Mouse (Mus musculus) c-Kit-negative CD71-positive TER-119-positive erythroid progenitor cells, embryonic 14.5 days (primary cell): ENCODE measurements around the gene Dppa4.
"Not testable (repeated sequence)": the region's sequence is repeated elsewhere in the genome, so short reads cannot be mapped to it uniquely, and the experiment has no call there.

Source experiments
- DNase-seq: peaks from one replicate; pipeline ENCODE4 v3.0.0-alpha.2; 2013; ENCODE audit warnings: low read depth, low spot score

The Dppa4 gene

DNA sequence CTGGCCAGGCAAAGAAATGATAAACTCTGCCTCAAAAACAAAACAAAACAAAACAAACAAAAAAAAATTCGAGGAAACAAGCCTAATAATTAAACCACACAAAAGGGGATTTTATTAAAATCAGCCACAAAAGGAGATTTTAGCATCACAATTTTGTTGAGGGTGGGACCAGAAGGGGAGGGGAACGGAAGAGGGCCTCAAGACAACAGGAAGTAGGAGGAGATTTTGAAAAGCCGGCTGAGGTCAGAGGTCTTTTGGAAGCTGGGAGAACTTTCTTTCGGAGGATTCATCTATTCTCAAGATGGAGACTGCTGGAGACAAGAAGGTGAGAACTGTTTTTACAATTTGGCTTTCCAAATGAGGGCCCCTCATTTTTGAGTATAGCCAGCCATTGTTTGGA is at the start of gene Dppa4:
Gene Dppa4 (plus strand): TSS at position 217 of the 400 bp plus-strand sequence.
- no peak for DNase-seq

DNA sequence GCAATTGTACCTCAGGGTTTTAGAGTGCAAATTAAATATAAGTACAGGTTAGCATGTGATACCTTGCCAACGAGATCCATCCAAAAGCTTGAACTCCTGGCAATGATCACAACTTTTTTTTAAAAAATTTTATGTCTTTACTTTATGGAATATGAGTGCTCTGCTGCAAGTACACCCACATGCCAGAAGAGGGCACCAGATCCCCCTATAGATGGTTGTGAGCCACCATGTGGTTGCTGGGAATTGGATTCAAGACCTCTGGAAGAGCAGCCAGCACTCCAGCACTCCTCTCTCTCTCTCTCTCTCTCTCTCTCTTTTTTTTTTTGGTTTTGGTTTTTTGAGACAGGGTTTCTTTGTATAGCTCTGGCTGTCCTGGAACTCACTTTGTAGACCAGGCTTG is 48.5 kb upstream of the Dppa4 start:
- DNase-seq, result no peak

DNA sequence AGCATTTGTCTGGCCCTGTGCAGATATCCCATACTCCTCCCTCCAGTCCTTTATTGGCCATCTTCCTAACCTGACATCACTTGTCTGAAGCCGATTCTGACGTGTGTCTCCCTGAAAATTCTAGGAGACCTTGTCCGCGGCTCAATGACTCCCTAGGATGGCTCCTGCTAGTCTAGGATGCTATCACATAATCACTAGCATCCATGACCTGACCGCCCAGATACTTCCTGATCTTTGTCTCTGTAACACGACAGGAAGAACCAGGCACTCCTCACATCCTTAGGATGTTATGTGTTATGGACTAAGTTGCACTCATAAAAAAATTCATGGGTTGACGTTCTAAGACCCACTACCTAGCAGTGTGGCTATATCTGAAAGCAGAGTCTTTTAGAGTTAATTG is 45.9 kb upstream of the Dppa4 start:
- no peak for DNase-seq

DNA sequence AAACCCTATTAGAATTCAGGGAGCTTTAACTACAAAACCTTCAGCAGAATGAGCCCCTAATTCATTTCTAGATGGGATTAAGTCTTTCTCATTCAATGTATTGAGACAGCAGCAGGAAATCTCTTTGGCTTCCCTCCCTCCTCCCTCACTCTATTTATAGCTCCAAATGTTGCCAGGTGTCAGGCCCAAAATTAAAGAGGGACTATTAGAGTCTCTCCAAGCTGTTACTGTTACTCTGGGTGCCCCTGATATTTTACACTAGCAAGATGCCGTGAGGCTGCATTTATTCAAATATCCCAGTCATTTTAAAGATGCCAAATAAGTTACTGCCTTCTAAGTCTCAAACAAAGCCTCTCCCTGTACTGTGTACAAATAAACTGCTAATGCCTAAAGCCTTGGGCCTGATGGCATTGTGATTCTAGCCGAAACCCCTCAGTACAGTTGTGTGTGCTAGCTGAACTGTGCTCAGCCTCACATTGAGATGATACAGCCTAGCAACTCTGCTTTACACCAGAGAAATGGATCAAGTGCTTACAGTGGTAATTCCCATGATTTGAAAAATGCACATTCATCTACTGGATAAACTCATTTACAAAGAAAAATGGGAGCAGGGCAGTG is 36.4 kb upstream of the Dppa4 start:
- DNase-seq, result no peak

DNA sequence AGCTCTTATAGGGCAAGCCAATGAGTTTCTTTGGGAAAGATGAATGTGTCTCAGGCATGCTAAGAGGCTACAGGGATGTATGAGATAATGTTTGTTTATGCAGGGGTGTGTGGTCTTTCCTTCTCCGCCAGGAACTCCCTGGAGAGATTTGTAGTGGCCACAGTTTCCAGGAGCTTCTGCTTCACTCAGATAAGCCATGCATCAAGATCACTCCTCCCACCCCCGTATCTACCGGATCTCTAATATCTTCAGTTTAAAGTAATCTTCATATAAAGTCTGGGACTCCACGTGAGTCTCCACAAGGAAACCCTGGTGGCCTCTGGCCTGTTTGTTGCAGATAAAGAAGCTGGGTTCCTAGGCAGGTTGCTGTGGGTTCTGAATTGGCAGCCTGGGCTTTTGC is 30.7 kb upstream of the Dppa4 start:
- DNase-seq, result peak; percentile 50

DNA sequence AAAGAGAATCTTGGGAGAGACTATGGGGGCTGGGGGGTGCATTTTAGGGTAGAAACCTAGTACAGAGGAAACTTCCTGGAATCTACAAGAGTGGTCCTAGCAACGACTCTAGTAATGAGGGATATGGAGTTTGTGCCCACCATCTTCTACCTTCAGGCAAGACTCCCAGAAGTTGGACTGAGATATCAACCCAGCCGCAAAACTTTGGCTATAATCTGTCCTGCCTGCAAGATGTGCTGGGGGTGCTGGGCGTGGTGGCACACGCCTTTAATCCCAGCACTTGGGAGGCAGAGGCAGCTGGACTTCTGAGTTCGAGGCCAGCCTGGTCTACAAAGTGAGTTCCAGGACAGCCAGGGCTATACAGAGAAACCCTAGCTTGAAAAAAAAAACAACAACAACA is 28.9 kb upstream of the Dppa4 start:
- DNase-seq, result no peak

DNA sequence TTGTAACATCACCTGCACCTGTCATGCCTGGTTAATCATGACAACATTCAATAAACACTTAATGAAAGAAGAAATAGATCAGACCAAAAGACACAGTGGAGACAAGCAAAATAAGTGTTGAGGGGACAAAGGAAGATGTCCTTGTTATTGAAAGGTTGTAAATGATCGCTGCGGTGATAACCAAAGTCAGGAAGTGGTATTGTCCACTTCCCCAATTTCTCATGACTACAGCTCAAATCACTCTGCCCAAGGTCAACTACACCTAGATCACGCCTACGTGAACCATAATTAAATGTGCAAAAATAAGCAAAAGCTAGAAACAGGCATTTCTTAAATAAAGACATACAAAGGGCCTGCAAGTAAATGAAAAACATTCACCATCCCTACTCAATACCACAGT is 24.0 kb upstream of the Dppa4 start:
- DNase-seq, result no peak

DNA sequence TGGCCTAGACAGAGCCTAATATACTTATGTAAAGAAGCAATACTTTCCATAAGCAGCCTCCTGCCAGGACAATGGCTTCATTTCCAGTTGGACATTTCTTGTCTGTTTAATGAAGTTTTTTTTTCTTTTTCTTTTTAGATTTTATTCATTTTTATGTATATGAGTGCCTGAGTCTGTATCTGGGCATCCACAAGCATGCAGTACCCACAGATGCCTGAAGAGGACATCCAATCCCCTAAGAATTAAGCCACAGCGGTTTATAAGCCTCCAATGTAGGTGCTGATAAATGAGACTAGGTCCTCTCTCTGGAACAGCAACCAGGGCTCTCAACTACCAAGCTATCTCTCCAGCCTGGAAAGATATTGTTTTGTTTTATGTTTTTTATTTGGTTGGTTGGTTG is 20.6 kb upstream of the Dppa4 start:
- no peak for DNase-seq

DNA sequence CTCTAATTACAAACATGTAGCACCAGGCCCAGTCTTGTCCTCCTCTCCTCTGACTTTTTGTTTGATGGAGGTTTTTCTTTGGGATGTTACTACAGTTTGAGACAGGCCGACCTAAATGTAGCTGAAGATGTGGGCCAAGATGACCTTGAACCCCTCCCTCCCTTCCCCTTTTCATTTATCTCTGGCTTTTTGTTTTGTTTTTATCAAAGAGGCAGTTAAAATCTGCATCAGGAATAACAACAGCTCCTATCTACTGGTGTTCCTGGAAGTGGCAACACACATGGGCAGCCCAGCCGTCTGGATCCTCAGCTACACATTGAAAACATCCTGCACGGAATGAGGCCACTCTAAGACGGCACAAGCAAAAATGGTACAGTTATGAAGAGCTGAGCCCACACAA is 17.7 kb upstream of the Dppa4 start:
- no peak for DNase-seq

DNA sequence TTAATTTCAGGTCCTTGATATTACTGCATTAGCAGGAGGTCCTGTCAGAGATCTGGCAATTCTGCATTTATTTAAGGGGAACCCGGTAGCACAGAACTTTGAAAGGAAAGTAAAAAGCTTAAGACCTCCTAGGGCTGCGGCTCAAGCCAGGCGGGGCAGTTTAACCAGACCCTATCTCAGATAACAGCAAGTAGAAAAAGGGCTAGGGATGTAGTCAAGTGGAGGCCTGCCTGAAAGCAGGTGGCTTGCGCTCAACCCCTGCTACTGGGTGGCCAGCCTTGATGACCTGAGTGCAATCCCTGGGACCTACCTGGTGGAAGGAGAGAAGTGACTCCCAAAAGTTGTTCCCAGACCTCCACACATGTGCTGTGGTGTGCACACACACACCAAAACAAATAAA is 6.6 kb upstream of the Dppa4 start:
- no peak for DNase-seq

DNA sequence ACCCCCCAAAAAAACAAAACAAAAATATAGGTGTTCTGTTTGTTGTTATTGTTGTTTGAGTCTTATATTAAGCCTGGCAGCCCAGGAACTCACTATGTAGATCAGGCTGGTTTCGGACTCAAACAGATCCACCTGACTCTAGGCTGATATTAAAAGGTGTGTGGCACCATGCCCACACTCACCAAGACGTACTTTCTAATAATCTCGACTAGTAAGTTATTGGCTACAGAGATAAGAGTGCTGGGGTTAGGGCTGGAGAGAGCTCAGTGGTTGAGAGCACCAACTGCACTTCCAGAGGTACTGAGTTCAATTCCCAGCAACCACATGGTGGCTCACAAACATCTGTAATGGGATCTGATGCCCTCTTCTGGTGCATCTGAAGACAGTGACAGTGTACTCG is 2.6 kb upstream of the Dppa4 start:
- DNase-seq, result no peak

DNA sequence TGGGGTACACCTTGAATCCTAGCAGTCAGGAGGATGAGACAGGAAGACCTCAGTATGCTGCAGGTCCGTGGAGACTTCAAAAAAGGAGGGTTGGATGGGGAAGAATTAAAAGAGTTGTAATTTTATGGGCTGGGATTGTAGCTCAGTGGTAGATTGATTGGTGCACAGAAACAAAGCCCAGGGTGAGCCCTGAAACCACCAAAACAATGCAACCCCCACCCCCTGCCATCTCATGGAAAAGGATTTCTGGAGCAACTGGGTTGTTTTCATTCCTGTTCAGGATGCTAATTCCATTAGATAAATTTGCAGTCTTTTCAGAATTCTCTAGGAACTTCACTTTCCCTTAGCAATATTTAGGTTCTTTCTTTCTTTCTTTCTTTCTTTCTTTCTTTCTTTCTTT is 732 bp upstream of the Dppa4 start:
- no peak for DNase-seq

DNA sequence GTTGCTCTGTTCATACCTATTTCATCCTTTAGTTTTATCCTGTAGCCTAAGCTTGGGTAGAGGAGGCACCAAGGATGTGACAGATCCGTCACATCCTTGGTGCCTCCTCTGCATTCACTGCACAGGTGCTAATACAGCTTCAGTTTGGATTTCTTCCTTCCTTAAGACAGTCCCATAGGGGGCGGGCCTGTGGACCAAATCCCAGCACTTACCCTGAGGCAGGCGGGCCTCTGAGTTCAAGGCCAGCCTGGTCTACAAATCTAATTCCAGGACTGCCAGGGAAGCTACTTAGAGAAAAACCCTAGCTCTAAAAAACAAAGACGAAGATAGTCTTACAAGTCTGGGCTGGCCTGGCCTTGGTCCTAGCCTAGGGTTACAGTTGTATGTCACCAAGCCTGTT is 2.0 kb downstream of the Dppa4 start:
- DNase-seq, result no peak

DNA sequence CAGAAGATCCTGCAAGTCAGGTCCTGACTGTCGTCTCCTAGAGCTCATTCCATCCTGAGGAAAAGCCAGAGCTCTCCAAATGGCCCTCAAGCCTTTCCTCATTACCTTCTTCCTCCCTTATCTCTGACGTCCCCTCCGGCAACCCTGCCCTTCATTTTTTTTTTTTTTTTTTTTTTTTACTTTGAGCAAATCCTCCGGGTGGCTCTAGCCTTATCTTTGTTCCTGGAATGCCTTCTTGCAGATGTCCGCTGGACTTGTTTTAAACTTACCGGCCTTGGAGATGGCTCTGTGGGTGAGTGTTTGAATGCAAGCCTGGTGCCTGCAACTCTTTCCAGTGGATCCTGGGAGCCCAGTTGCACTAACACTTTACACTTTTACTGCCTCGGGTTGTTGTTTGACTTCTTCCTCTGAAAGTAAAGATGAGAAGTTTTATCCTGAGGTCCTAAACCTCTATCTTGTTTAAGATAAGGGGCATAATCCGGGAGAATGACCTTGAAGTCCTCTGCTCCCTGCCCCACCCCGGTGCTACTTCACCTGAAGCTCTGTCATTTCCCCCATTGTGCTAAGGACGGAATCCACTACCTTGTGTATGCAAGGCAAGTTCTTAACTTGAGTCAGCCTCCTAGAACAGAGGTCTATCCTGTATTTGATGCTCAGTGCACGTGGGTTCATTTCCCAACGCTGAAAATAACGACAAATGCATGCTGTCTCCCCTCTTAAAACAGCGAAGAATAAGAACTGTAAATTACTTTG is 14.0 kb downstream of the Dppa4 start:
- no peak for DNase-seq

DNA sequence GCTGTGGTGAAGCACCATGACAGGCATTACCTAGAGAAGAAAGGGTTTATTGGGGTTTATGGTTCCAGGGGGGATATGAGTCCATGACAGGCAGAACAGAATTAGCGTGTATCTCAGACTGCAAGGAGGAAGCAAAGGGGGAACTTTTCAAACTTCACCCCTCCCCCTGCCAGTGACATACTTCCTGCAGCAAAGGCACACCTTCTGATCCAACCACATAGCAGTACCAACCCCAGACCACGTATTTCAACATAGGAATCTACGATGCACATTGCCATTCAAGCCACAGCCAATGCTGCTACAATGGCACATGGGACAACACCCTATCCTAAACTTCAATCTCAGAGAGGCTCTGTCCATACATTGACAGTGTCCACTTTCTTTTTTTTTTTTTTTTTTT is 16.4 kb downstream of the Dppa4 start:
- DNase-seq, result no peak

DNA sequence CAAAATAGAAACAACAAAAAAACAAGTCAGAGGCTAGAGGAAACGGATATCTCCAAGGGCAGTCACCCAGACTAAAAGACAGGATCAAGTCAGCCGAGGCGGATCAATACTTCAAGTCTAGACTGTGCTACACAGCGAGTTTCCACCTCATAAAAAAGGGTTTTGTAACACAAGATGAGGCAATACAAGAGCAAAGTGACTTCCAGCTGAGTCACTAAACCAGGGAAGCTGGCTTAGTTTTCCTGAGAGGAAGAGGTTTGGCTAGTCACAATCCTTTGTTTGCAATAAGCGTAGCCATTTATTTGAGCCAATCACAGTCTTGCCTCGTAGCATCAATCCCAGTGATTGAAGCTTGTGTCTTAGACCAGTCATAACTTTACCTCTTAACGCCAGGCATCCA is 20.0 kb downstream of the Dppa4 start, which contains the start of gene Dppa2:
Gene Dppa2 (plus strand): TSS at position 400 of the 400 bp plus-strand sequence.
- no peak for DNase-seq

DNA sequence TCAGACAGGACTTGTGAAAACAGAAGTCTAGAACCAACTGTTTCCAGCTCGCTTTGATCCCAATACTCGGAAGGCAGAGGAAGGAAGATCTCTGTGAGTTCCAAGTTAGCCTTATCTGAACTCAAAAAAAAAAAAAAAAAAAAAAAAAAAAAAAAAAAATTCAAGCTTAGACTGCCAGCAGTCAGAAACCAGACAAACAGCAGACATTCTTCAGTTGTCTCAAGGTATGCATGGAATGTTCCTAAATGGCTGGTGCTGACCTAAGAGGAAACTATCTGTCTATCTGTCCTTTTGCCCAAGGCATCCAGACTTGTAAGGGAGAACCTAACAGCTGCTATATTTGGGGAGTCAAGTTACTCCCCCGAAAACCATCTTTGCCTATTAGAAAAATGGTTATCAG is 20.4 kb downstream of the Dppa4 start:
- no peak for DNase-seq

DNA sequence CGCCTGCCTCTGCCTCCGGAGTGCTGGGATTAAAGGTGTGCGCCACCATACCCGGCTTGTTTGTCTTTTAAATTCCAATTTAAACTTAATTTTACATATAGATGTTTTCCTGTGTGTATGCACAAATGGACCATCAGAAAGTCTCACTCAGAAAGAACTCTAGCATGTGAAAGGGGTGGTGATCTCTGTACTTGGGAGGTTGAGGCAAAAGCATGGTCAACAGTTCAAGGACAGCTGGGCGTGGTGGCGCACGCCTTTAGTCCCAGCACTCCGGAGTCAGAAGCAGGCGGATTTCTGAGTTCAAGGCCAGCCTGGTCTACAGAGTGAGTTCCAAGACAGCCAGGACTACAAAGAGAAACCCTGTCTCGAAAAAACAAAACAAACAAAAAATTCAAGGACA is 25.4 kb downstream of the Dppa4 start:
- not testable (repeated sequence) for DNase-seq

DNA sequence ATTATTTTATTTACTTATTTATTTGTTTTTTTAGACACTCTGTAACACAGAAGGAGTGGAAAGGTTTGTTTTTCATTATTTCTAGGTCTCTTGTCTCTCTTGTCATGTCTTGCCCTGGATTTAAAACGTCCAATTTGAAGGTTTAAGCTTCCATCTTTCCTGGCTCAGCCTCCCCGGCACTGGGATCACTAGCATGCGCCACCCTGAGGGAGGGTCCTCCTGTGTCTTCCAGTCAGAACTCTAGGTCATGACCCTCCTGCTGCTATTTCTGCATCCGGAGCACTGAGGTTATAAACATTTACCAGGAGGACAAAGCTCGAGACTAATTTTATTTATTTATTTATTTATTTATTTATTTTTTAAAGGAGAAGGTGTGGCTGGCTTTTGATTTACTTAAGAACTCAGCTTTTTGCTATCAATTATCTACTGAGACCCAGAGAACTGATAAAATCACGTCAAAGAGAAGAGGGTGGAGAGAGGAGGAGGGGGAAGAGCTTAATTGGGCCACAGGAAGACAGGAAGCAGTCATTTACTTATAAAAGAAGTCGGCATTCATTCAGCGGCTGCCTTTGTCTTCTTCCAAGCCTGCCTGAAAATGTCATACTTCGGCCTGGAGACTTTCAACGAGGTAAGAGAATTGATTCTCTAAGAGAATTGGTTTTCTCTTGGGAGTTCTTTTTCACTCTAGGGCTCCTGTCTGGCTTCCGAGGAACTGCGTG is 26.5 kb downstream of the Dppa4 start:
- no peak for DNase-seq

DNA sequence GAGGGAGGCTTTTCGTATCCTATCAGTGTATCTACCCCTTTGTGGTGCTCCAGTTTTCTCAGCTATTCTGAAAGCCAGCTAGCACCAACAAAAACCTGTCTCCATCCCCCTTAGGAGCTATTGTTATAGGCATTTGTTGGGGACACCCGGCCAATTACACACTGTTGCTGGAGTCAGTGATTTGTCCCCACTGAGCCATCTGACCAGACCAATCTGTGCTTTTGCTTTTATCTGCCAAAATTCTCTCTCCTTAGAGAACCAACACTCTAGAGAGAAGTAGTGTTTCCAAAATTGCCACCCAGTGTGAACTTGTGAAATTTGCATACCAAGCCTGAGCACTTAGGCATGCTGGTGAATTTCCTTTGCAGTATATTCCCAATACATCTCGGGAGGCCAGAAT is 31.8 kb downstream of the Dppa4 start:
- DNase-seq, result no peak

DNA sequence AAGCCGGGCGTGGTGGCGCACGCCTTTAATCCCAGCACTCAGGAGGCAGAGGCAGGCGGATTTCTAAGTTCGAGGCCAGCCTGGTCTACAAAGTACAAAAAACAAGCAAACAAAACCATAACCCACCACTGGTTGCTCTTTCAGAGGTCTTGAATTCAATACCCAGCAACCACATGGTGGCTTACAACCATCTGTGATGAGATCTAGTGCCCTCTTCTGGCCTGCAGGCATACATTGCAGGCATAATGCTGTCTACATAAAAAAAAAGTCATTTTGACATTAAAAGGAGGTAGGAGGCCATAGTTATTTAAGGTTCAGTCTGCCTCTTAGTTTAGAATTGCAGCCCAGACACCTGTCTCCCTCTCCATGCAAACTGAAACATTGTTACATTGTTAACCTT is 37.2 kb downstream of the Dppa4 start:
- no peak for DNase-seq

DNA sequence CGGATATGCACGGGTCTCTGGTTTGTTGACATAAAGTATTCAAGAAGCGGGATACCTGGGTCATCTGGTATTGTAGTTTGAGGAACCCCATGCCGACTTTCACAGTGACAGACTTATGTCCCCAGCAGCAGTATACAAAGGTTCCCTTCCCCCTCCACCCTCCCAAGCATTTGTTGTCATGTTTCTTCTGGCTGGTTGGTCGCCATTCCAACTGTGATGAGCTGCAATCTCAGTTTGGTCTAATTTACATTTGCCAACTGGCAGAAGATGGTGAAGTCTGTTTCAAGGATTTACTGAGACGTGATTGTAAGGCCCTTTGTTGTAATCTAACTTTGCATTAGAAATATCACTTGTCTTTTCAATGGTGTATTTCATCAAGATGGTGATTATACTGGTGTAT is 39.6 kb downstream of the Dppa4 start:
- DNase-seq, result no peak
